Comparison of ENCODE assay signal across 22 mouse cellular contexts in the genomic region with DNA sequence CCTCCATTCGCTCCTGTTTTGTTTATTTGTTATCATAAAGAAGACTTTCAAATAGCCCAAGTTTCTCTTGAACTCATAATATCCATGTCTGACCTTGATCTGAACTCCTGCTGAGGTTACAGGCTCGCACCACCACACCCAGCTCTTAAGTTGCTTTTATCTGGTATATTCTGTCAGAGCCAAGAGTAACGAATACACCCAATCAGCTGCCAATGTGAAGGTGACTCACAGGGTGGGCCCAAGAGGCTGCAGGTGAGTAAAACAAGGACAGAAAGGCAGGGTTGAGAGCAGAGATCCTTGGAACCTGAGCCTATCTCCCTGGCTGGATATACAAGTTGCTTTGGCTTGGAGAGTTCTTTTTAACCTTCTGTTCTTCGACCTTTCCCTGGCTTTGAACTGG. TPM values are rescaled to one million over a fixed set of nuclear protein-coding genes. Genes with fewer than 3 reads are reported as not detected.
DNase-seq lines count a peak whose midpoint lies in the region; ATAC-seq and TF ChIP-seq lines count a peak whose summit lies in the region.
"Had no signal": no experiment of that assay in that cellular context is flagged by ENCODE, and none has a peak within 500 bp of the region (broad histone marks: within the 10 kb centered on the region; RNA-seq: fewer than 3 reads in every experiment).

No protein-coding gene starts in this region.

- DNase-seq in MEL (ENCODE audit: low read depth, low spot score) = peak; percentile 20
- peak; percentile 47 for DNase-seq in stomach, postnatal 0 days (ENCODE audit: low spot score)
- no peak for DNase-seq in urinary bladder, adult 18-20 months (ENCODE audit: low spot score in 2 of 2)
- DNase-seq in left cerebral cortex, adult 9 months (ENCODE audit: low spot score in 2 of 2) = no peak
- DNase-seq: adrenal gland, adult 8-10 months; adrenal gland, postnatal 36 days; cerebellum, adult 2 months; cerebellum, postnatal 10 days; embryo, embryonic 11 days; gastrocnemius, postnatal 10 days; heart, postnatal 36 days had no signal

- no peak overlapping the region for H3K9ac ChIP-seq in ES-Bruce4 (ENCODE audit: low read depth, poor library complexity, severe bottlenecking)
- no peak overlapping the region for H3K9ac ChIP-seq in MEL (ENCODE audit: control insufficient read depth, low read depth, low read length, poor library complexity, severe bottlenecking)
- no peak overlapping the region for H3K9ac ChIP-seq in intestine, embryonic 16.5 days (ENCODE audit: low read depth, low read length)
- no peak overlapping the region for H3K9ac ChIP-seq in stomach, postnatal 0 days (ENCODE audit: low read length)
- H3K9ac ChIP-seq: embryonic facial prominence, embryonic 12.5 days; forebrain, embryonic 15.5 days; heart, embryonic 13.5 days; hindbrain, embryonic 15.5 days had no signal

- H3K4me1 ChIP-seq in ES-Bruce4 (ENCODE audit: control insufficient read depth, insufficient read depth, low read length) (peaks cover 2% of the 10 kb centered on the region), MEL (ENCODE audit: control insufficient read depth in 1 of 2, insufficient read depth in 2 of 2, low read length in 2 of 2) (peaks cover 0 to 6% of the 10 kb centered on the region in 2 experiments; a peak in 1 of 4 replicates)
- H3K4me1 ChIP-seq in intestine, embryonic 16.5 days (ENCODE audit: control insufficient read depth, insufficient read depth, low read length) = no peaks in the 10 kb centered on the region
- no peaks in the 10 kb centered on the region for H3K4me1 ChIP-seq in stomach, postnatal 0 days (replicated peaks; ENCODE audit: control insufficient read depth, insufficient read depth)
- H3K4me1 ChIP-seq: embryonic facial prominence, embryonic 12.5 days; forebrain, embryonic 15.5 days; heart, embryonic 13.5 days; hindbrain, embryonic 15.5 days had no signal

- H3K79me2 ChIP-seq in MEL (ENCODE audit: control insufficient read depth, insufficient read depth, low read length, poor library complexity) = no peaks in the 10 kb centered on the region

- TF ChIP-seq POLR2A in ES-Bruce4 (IDR thresholded peaks at IDR 0.05; ENCODE audit: insufficient read depth, low read length) (no peak), MEL (IDR thresholded peaks at IDR 0.05; ENCODE audit: control insufficient read depth in 1 of 2, insufficient read depth in 1 of 2, low read depth in 1 of 2, low read length in 2 of 2, poor library complexity in 1 of 2) (no peak)

- TF ChIP-seq CTCF in ES-Bruce4 (IDR thresholded peaks at IDR 0.05; ENCODE audit: low read depth, low read length) (no peak), MEL (IDR thresholded peaks at IDR 0.05 in 2 of 3, conservative IDR thresholded peaks at IDR 0.05 in 1 of 3; ENCODE audit: control insufficient read depth in 1 of 3, insufficient read depth in 1 of 3, low read depth in 2 of 3, low read length in 3 of 3, poor library complexity in 1 of 3, severe bottlenecking in 1 of 3) (no peak)
- no peak for TF ChIP-seq CTCF in stomach, postnatal 0 days (IDR thresholded peaks at IDR 0.05; ENCODE audit: low read depth)

- no peaks in the 10 kb centered on the region for H3K27me3 ChIP-seq in ES-Bruce4 (ENCODE audit: control insufficient read depth, insufficient read depth, low read length, poor library complexity, severe bottlenecking)
- H3K27me3 ChIP-seq in MEL (ENCODE audit: control insufficient read depth in 1 of 2, insufficient read depth in 2 of 2, low read length in 2 of 2) = peaks cover 0 to 8% of the 10 kb centered on the region in 2 experiments; a peak in 2 of 4 replicates
- no peaks in the 10 kb centered on the region for H3K27me3 ChIP-seq in intestine, embryonic 16.5 days (replicated peaks; ENCODE audit: control insufficient read depth, insufficient read depth, low read length)
- H3K27me3 ChIP-seq in stomach, postnatal 0 days (ENCODE audit: control insufficient read depth, insufficient read depth, low read length) = no peaks in the 10 kb centered on the region
- H3K27me3 ChIP-seq: embryonic facial prominence, embryonic 12.5 days; forebrain, embryonic 15.5 days; heart, embryonic 13.5 days; hindbrain, embryonic 15.5 days had no signal

- no peak for TF ChIP-seq RAD21 in MEL (IDR thresholded peaks at IDR 0.05; ENCODE audit: low read depth, low read length)

- ATAC-seq in intestine, embryonic 16.5 days = peak; percentile 55
- peak; percentile 82 for ATAC-seq in stomach, postnatal 0 days (ENCODE audit: low FRiP score, low TSS enrichment)
- ATAC-seq: forebrain, embryonic 15.5 days; Patski had no signal

- 56% methylated on average over 4 of the region's 4 CpGs for WGBS in intestine, embryonic 16.5 days
- 41% methylated on average over 4 of the region's 4 CpGs for WGBS in stomach, postnatal 0 days

- H3K36me3 ChIP-seq in ES-Bruce4 (ENCODE audit: control insufficient read depth, insufficient read depth, low read length, poor library complexity, severe bottlenecking) (no peaks in the 10 kb centered on the region), MEL (ENCODE audit: control insufficient read depth in 1 of 2, insufficient read depth in 2 of 2, low read length in 2 of 2) (no peaks in the 10 kb centered on the region)
- no peaks in the 10 kb centered on the region for H3K36me3 ChIP-seq in intestine, embryonic 16.5 days (ENCODE audit: control insufficient read depth, insufficient read depth, low read length)
- H3K36me3 ChIP-seq in stomach, postnatal 0 days (ENCODE audit: control insufficient read depth, insufficient read depth, low read length) = no peaks in the 10 kb centered on the region
- H3K36me3 ChIP-seq: embryonic facial prominence, embryonic 12.5 days; forebrain, embryonic 15.5 days; heart, embryonic 13.5 days; hindbrain, embryonic 15.5 days had no signal

- no peaks in the 10 kb centered on the region for H3K9me3 ChIP-seq in ES-Bruce4 (replicated peaks; ENCODE audit: control insufficient read depth, insufficient read depth, low read length, poor library complexity, severe bottlenecking)
- no peaks in the 10 kb centered on the region for H3K9me3 ChIP-seq in MEL (replicated peaks; ENCODE audit: insufficient read depth, low read length)
- H3K9me3 ChIP-seq in intestine, embryonic 16.5 days (ENCODE audit: control insufficient read depth, low read length) = no peaks in the 10 kb centered on the region; the same call in 1 of the 2 replicates
- no peaks in the 10 kb centered on the region for H3K9me3 ChIP-seq in stomach, postnatal 0 days (ENCODE audit: control insufficient read depth, low read length)
- H3K9me3 ChIP-seq: embryonic facial prominence, embryonic 12.5 days; forebrain, embryonic 15.5 days; heart, embryonic 13.5 days; hindbrain, embryonic 15.5 days had no signal

- H3K27ac ChIP-seq in ES-Bruce4 (ENCODE audit: insufficient read depth, low read length) = no peak overlapping the region
- H3K27ac ChIP-seq in MEL (ENCODE audit: control insufficient read depth, low read depth, low read length) = no peak overlapping the region
- no peak overlapping the region for H3K27ac ChIP-seq in intestine, embryonic 16.5 days (ENCODE audit: low read length)
- H3K27ac ChIP-seq in stomach, postnatal 0 days (replicated peaks) = 0 out of 2 replicates have a peak overlapping the region, but pooled peaks have one; percentile 40
- H3K27ac ChIP-seq: embryonic facial prominence, embryonic 12.5 days; forebrain, embryonic 15.5 days; heart, embryonic 13.5 days; hindbrain, embryonic 15.5 days had no signal

- TF ChIP-seq EP300 in ES-Bruce4 (IDR thresholded peaks at IDR 0.05; ENCODE audit: insufficient read depth, low read depth, low read length) = 0 out of 2 replicates have a peak, but pooled peaks have one; percentile 16
- TF ChIP-seq EP300 in MEL (IDR thresholded peaks at IDR 0.05; ENCODE audit: low read depth in 1 of 2, low read length in 2 of 2) = no peak
- TF ChIP-seq EP300 in stomach, postnatal 0 days (optimal IDR thresholded peaks at IDR 0.05) = no peak

- H3K4me3 ChIP-seq in ES-Bruce4 (ENCODE audit: low read depth, low read length) (no peak overlapping the region), MEL (ENCODE audit: control insufficient read depth in 1 of 2, insufficient read depth in 1 of 2, low read depth in 2 of 2, low read length in 2 of 2) (no peak overlapping the region)
- no peak overlapping the region for H3K4me3 ChIP-seq in intestine, embryonic 16.5 days (ENCODE audit: low read length)
- H3K4me3 ChIP-seq in stomach, postnatal 0 days (ENCODE audit: low read depth, low read length) = no peak overlapping the region
- H3K4me3 ChIP-seq: embryonic facial prominence, embryonic 12.5 days; forebrain, embryonic 15.5 days; heart, embryonic 13.5 days; hindbrain, embryonic 15.5 days had no signal

- no peak overlapping the region for H3K4me2 ChIP-seq in intestine, embryonic 16.5 days (ENCODE audit: low read depth, low read length)
- H3K4me2 ChIP-seq in stomach, postnatal 0 days (replicated peaks; ENCODE audit: low read depth) = no peak overlapping the region
- H3K4me2 ChIP-seq: embryonic facial prominence, embryonic 12.5 days; forebrain, embryonic 15.5 days; heart, embryonic 13.5 days; hindbrain, embryonic 15.5 days had no signal

TF ChIP-seq in MEL, 35 proteins besides CTCF, POLR2A, EP300 and RAD21 (continues in another document):
- TF ChIP-seq NELFE (IDR thresholded peaks at IDR 0.05; ENCODE audit: low read depth, low read length) (no peak), ZNF384 (IDR thresholded peaks at IDR 0.05; ENCODE audit: low read depth, low read length) (no peak)

RNA-seq across cellular contexts. Expression of a gene that starts 52.4 kb away (rescaled TPM):
- polyA plus RNA-seq in ES-Bruce4 (2011; ENCODE audit: insufficient read depth, insufficient read length, low read depth, missing spikeins) = not detected in 2 replicates
- not detected in 2 replicates for total RNA-seq in MEL (2012; rRNA removed)
- under 1 TPM in 1 of 2 experiments, not detected in 1; 0.15 TPM for polyA plus RNA-seq in MEL (2012; ENCODE audit: insufficient read depth in 1 of 2, insufficient read length in 2 of 2, low read depth in 1 of 2, low replicate concordance in 2 of 2, missing spikeins in 1 of 2)
- polyA plus RNA-seq in intestine, embryonic 16.5 days (2015; fragmentation: Nextera tagmentation; extraction: Ambion mirVana) = 0.22 and 0.76 TPM in 2 replicates
- polyA plus RNA-seq in stomach, postnatal 0 days (2015; fragmentation: Nextera tagmentation; extraction: Ambion mirVana) = 5.0 and 5.7 TPM in 2 replicates
- total RNA-seq: gastrocnemius, postnatal 10 days; heart, postnatal 36 days had no signal
- polyA plus RNA-seq: cerebellum, adult 2 months; embryonic facial prominence, embryonic 12.5 days; forebrain, embryonic 11.5 days; forebrain, embryonic 15.5 days; gonadal fat pad, adult 2 months; heart, embryonic 13.5 days; heart, postnatal 0 days; hindbrain, embryonic 11.5 days; hindbrain, embryonic 15.5 days; Patski had no signal

RNA-seq across cellular contexts. Expression of a gene that starts 56.7 kb away (rescaled TPM):
- polyA plus RNA-seq in ES-Bruce4 (2011; ENCODE audit: insufficient read depth, insufficient read length, low read depth, missing spikeins) = not detected in 2 replicates
- total RNA-seq in MEL (2012; rRNA removed) = not detected in 2 replicates
- polyA plus RNA-seq in MEL (2012; ENCODE audit: insufficient read depth in 1 of 2, insufficient read length in 2 of 2, low read depth in 1 of 2, low replicate concordance in 2 of 2, missing spikeins in 1 of 2) = not detected
- 0.17 and 0.33 TPM in 2 replicates for polyA plus RNA-seq in intestine, embryonic 16.5 days (2015; fragmentation: Nextera tagmentation; extraction: Ambion mirVana)
- polyA plus RNA-seq in stomach, postnatal 0 days (2015; fragmentation: Nextera tagmentation; extraction: Ambion mirVana) = 24.6 and 24.7 TPM in 2 replicates
- total RNA-seq: gastrocnemius, postnatal 10 days; heart, postnatal 36 days had no signal
- polyA plus RNA-seq: embryonic facial prominence, embryonic 12.5 days; forebrain, embryonic 11.5 days; forebrain, embryonic 15.5 days; heart, embryonic 13.5 days; heart, postnatal 0 days; hindbrain, embryonic 11.5 days; hindbrain, embryonic 15.5 days; Patski had no signal

RNA-seq across cellular contexts. Expression of a gene that starts 59.9 kb away (rescaled TPM):
- polyA plus RNA-seq in ES-Bruce4 (2011; ENCODE audit: insufficient read depth, insufficient read length, low read depth, missing spikeins) = 69.7 and 78.2 TPM in 2 replicates
- total RNA-seq in MEL (2012; rRNA removed) = 59.6 and 74.0 TPM in 2 replicates
- 10 to 100 TPM in 1 of 2 experiments, not detected in 1; 71.5 TPM for polyA plus RNA-seq in MEL (2012; ENCODE audit: insufficient read depth in 1 of 2, insufficient read length in 2 of 2, low read depth in 1 of 2, low replicate concordance in 2 of 2, missing spikeins in 1 of 2)
- polyA plus RNA-seq in intestine, embryonic 16.5 days (2015; fragmentation: Nextera tagmentation; extraction: Ambion mirVana) = 56.3 and 66.1 TPM in 2 replicates
- 27.3 and 27.4 TPM in 2 replicates for polyA plus RNA-seq in stomach, postnatal 0 days (2015; fragmentation: Nextera tagmentation; extraction: Ambion mirVana)

Comparison
In these comparisons a context has a peak if more than half of its experiments do, and no peak if none do; other contexts are left out.
1. DNase-seq: peak in MEL (single experiment) and stomach, postnatal 0 days (single experiment); none in urinary bladder, adult 18-20 months (0 of 2) and left cerebral cortex, adult 9 months (0 of 2).
2. RNA of a gene that starts 56.7 kb away (polyA plus RNA-seq): 24.6 to 24.7 TPM in stomach, postnatal 0 days; 0.17 to 0.33 TPM in intestine, embryonic 16.5 days, not detected in ES-Bruce4 and not detected in MEL; every median in the first group is over 10 times any median in the second.